Mouse (Mus musculus) brain, embryonic 14.5 days (tissue): Measurements from ENCODE around the gene Vmn1r42.

Source experiments
- CTCF ChIP-seq: fragments of 200-500 bp; IDR thresholded peaks from 2 replicates; pipeline ENCODE4 v1.5.1; 2012; ENCODE audit warnings: inconsistent platforms, mild to moderate bottlenecking, moderate library complexity, borderline replicate concordance; ENCODE audit not compliant: insufficient read depth, insufficient read length; ENCODE audit errors: extremely low read depth
- POLR2A ChIP-seq: fragments of 200-500 bp; IDR thresholded peaks from 2 replicates; pipeline ENCODE4 v1.6.1; 2012; ENCODE audit warnings: mild to moderate bottlenecking, inconsistent platforms, borderline replicate concordance; ENCODE audit not compliant: poor library complexity, insufficient read depth, insufficient read length, severe bottlenecking; ENCODE audit errors: extremely low read depth

- TF ChIP-seq CTCF = no peak
- TF ChIP-seq POLR2A = no peak
These were observed 16.4 kb downstream of the Vmn1r42 start for GRCm38 (mm10) chr6:89859839-89860238.
